22 mouse cellular contexts compared by ENCODE assay signal in the genomic region with DNA sequence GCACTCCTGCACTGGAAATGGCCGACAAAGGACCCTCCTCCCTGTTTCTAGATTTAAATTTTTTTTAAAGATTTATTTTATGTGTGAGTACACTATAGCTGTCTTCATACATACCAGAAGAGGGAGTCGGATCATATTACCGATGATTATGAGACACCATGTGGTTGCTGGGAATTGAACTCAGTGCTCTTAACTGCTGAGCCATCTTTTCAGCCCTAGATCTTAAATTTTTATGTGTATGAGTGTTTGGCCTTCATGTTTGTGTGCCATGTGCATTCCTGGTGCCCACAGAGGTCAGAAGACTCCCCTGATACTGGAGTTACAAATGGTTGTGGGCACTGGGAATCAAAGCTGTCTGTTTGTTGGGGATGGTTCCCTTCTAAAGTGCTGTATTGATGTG. TPM values are rescaled to one million over a fixed set of nuclear protein-coding genes. Genes with fewer than 3 reads are reported as not detected.
"Had no signal": no experiment of that assay in that cellular context is flagged by ENCODE, and none has a peak within 500 bp of the region (broad histone marks: within the 10 kb centered on the region; RNA-seq: fewer than 3 reads in every experiment).

No protein-coding gene starts in this region.

- H3K4me2 ChIP-seq: kidney, embryonic 15.5 days; limb, embryonic 12.5 days; limb, embryonic 15.5 days; lung, embryonic 15.5 days; midbrain, embryonic 13.5 days; neural tube, embryonic 13.5 days; stomach, embryonic 15.5 days had no signal

- H3K36me3 ChIP-seq: kidney, embryonic 15.5 days; limb, embryonic 12.5 days; limb, embryonic 15.5 days; lung, embryonic 15.5 days; midbrain, embryonic 10.5 days; midbrain, embryonic 13.5 days; neural tube, embryonic 13.5 days; stomach, embryonic 15.5 days had no signal

- ATAC-seq: midbrain, embryonic 13.5 days; midbrain, embryonic 16.5 days had no signal

- H3K9ac ChIP-seq: kidney, embryonic 15.5 days; limb, embryonic 12.5 days; limb, embryonic 15.5 days; liver, embryonic 14.5 days; lung, embryonic 15.5 days; midbrain, embryonic 13.5 days; neural tube, embryonic 13.5 days; stomach, embryonic 15.5 days had no signal

- H3K9me3 ChIP-seq: kidney, embryonic 15.5 days; limb, embryonic 15.5 days; lung, embryonic 15.5 days; midbrain, embryonic 10.5 days; midbrain, embryonic 13.5 days; neural tube, embryonic 13.5 days; stomach, embryonic 15.5 days had no signal

- H3K27me3 ChIP-seq: kidney, embryonic 15.5 days; limb, embryonic 15.5 days; lung, embryonic 15.5 days; midbrain, embryonic 13.5 days; neural tube, embryonic 13.5 days; stomach, embryonic 15.5 days had no signal

- DNase-seq: kidney, adult 11 months; kidney, adult 8-10 months; kidney, postnatal 10 days; kidney, postnatal 4 days; lung, adult 18-20 months; lung, postnatal 10 days; lung, postnatal 36 days; right cerebral cortex, postnatal 25 days; spleen, adult 18-20 months; thymus, postnatal 25 days had no signal

- H3K4me3 ChIP-seq: kidney, embryonic 15.5 days; limb, embryonic 12.5 days; limb, embryonic 15.5 days; lung, embryonic 15.5 days; megakaryocyte, embryonic 14.5 days; midbrain, embryonic 10.5 days; midbrain, embryonic 13.5 days; myocyte; neural tube, embryonic 13.5 days; stomach, embryonic 15.5 days had no signal

- H3K4me1 ChIP-seq: kidney, embryonic 15.5 days; limb, embryonic 12.5 days; lung, embryonic 15.5 days; midbrain, embryonic 10.5 days; midbrain, embryonic 13.5 days; neural tube, embryonic 13.5 days; stomach, embryonic 15.5 days had no signal

- H3K27ac ChIP-seq: kidney, embryonic 15.5 days; limb, embryonic 12.5 days; limb, embryonic 15.5 days; liver, embryonic 14.5 days; lung, embryonic 15.5 days; midbrain, embryonic 10.5 days; midbrain, embryonic 13.5 days; neural tube, embryonic 13.5 days; stomach, embryonic 15.5 days had no signal

RNA-seq across cellular contexts. Expression of gene Cct8l1, which starts 25.1 kb away (rescaled TPM):
- polyA plus RNA-seq: kidney, embryonic 15.5 days; limb, embryonic 12.5 days; limb, embryonic 15.5 days; liver, embryonic 14.5 days; lung, embryonic 15.5 days; midbrain, embryonic 10.5 days; myocyte; stomach, embryonic 15.5 days had no signal
